Mouse (Mus musculus): ENCODE data around the gene Wars.

The Wars gene

GRCm38 (mm10) chr12:108858486-108858885 is 35.5 kb downstream of the Wars start:
- H3K27me3 ChIP-seq (ENCODE audit: insufficient read depth, low read length): no peaks in the 10 kb centered on the region
- H3K4me3 ChIP-seq (replicated peaks; ENCODE audit: low read length): no peak overlapping the region
- peaks cover 9% of the 10 kb centered on the region for H3K4me1 ChIP-seq (replicated peaks; ENCODE audit: low read depth, low read length)
- peaks cover 48% of the 10 kb centered on the region for H3K36me3 ChIP-seq (ENCODE audit: insufficient read depth, low read length)
- no peaks in the 10 kb centered on the region for H3K9me3 ChIP-seq (ENCODE audit: low read length)
- no peak for TF ChIP-seq NANOG (IDR thresholded peaks at IDR 0.05; ENCODE audit: borderline replicate concordance, low read length)
- no peak for TF ChIP-seq CTCF (conservative IDR thresholded peaks at IDR 0.05; ENCODE audit: low read length)
- no peak for TF ChIP-seq POU5F1 (IDR thresholded peaks at IDR 0.05; ENCODE audit: borderline replicate concordance, low read length)

GRCm38 (mm10) chr12:108857589-108858184 is 36.3 kb downstream of the Wars start:
- no peaks in the 10 kb centered on the region for H3K9me3 ChIP-seq (ENCODE audit: low read length)
- peaks cover 9% of the 10 kb centered on the region for H3K4me1 ChIP-seq (replicated peaks; ENCODE audit: low read depth, low read length)
- peaks cover 40% of the 10 kb centered on the region for H3K36me3 ChIP-seq (ENCODE audit: insufficient read depth, low read length)
- H3K27me3 ChIP-seq (ENCODE audit: insufficient read depth, low read length): no peaks in the 10 kb centered on the region
- no peak overlapping the region for H3K4me3 ChIP-seq (replicated peaks; ENCODE audit: low read length)
- TF ChIP-seq CTCF (conservative IDR thresholded peaks at IDR 0.05; ENCODE audit: low read length): no peak
- TF ChIP-seq NANOG (IDR thresholded peaks at IDR 0.05; ENCODE audit: borderline replicate concordance, low read length): no peak
- TF ChIP-seq POU5F1 (IDR thresholded peaks at IDR 0.05; ENCODE audit: borderline replicate concordance, low read length): no peak

GRCm38 (mm10) chr12:108857109-108857508 is 36.9 kb downstream of the Wars start:
- H3K4me1 ChIP-seq (replicated peaks; ENCODE audit: low read depth, low read length): peaks cover 9% of the 10 kb centered on the region
- TF ChIP-seq CTCF (conservative IDR thresholded peaks at IDR 0.05; ENCODE audit: low read length): no peak
- TF ChIP-seq NANOG (IDR thresholded peaks at IDR 0.05; ENCODE audit: borderline replicate concordance, low read length): no peak
- no peak for TF ChIP-seq POU5F1 (IDR thresholded peaks at IDR 0.05; ENCODE audit: borderline replicate concordance, low read length)
- no peaks in the 10 kb centered on the region for H3K9me3 ChIP-seq (ENCODE audit: low read length)
- H3K36me3 ChIP-seq (ENCODE audit: insufficient read depth, low read length): peaks cover 34% of the 10 kb centered on the region
- H3K4me3 ChIP-seq (replicated peaks; ENCODE audit: low read length): no peak overlapping the region
- H3K27me3 ChIP-seq (ENCODE audit: insufficient read depth, low read length): no peaks in the 10 kb centered on the region

GRCm38 (mm10) chr12:108856186-108856585 is 37.8 kb downstream of the Wars start:
- Histone ChIP-seq H3K4me1 (replicated peaks; ENCODE audit: low read depth, low read length) (peaks cover 9% of the 10 kb centered on the region), H3K9me3 (ENCODE audit: low read length) (no peaks in the 10 kb centered on the region), H3K27me3 (ENCODE audit: insufficient read depth, low read length) (no peaks in the 10 kb centered on the region), H3K4me3 (replicated peaks; ENCODE audit: low read length) (no peak overlapping the region), H3K36me3 (ENCODE audit: insufficient read depth, low read length) (peaks cover 25% of the 10 kb centered on the region)
- no peak for TF ChIP-seq CTCF (conservative IDR thresholded peaks at IDR 0.05; ENCODE audit: low read length)
- no peak for TF ChIP-seq NANOG (IDR thresholded peaks at IDR 0.05; ENCODE audit: borderline replicate concordance, low read length)
- TF ChIP-seq POU5F1 (IDR thresholded peaks at IDR 0.05; ENCODE audit: borderline replicate concordance, low read length): no peak

- TF ChIP-seq POU5F1 (IDR thresholded peaks at IDR 0.05; ENCODE audit: borderline replicate concordance, low read length) (no peak), CTCF (conservative IDR thresholded peaks at IDR 0.05; ENCODE audit: low read length) (no peak), NANOG (IDR thresholded peaks at IDR 0.05; ENCODE audit: borderline replicate concordance, low read length) (no peak)
Observed at GRCm38 (mm10) chr12:108855081-108855480, 38.9 kb downstream of the Wars start.

GRCm38 (mm10) chr12:108852822-108853221 is 41.2 kb downstream of the Wars start:
- TF ChIP-seq POU5F1 (IDR thresholded peaks at IDR 0.05; ENCODE audit: borderline replicate concordance, low read length) (no peak), NANOG (IDR thresholded peaks at IDR 0.05; ENCODE audit: borderline replicate concordance, low read length) (no peak), CTCF (conservative IDR thresholded peaks at IDR 0.05; ENCODE audit: low read length) (no peak)
- H3K4me1 ChIP-seq (replicated peaks; ENCODE audit: low read depth, low read length): no peaks in the 10 kb centered on the region; the same call in 1 of the 2 replicates
- no peaks in the 10 kb centered on the region for H3K27me3 ChIP-seq (ENCODE audit: insufficient read depth, low read length)
- no peaks in the 10 kb centered on the region for H3K36me3 ChIP-seq (ENCODE audit: insufficient read depth, low read length)
- no peaks in the 10 kb centered on the region for H3K9me3 ChIP-seq (ENCODE audit: low read length)
- H3K4me3 ChIP-seq (replicated peaks; ENCODE audit: low read length): no peak overlapping the region

More at GRCm38 (mm10) chr12:108855081-108855480, 38.9 kb downstream of the Wars start:
- peaks cover 7% of the 10 kb centered on the region for H3K4me1 ChIP-seq (replicated peaks; ENCODE audit: low read depth, low read length)
- H3K27me3 ChIP-seq (ENCODE audit: insufficient read depth, low read length): no peaks in the 10 kb centered on the region
- H3K9me3 ChIP-seq (ENCODE audit: low read length): no peaks in the 10 kb centered on the region
- H3K36me3 ChIP-seq (ENCODE audit: insufficient read depth, low read length): peaks cover 14% of the 10 kb centered on the region
- H3K4me3 ChIP-seq (replicated peaks; ENCODE audit: low read length): no peak overlapping the region

- Histone ChIP-seq H3K27me3 (ENCODE audit: insufficient read depth, low read length) (no peaks in the 10 kb centered on the region), H3K36me3 (ENCODE audit: insufficient read depth, low read length) (no peaks in the 10 kb centered on the region), H3K4me1 (replicated peaks; ENCODE audit: low read depth, low read length) (no peaks in the 10 kb centered on the region; the same call in 1 of the 2 replicates), H3K4me3 (replicated peaks; ENCODE audit: low read length) (no peak overlapping the region), H3K9me3 (ENCODE audit: low read length) (no peaks in the 10 kb centered on the region)
- TF ChIP-seq CTCF (conservative IDR thresholded peaks at IDR 0.05; ENCODE audit: low read length): no peak
- no peak for TF ChIP-seq POU5F1 (IDR thresholded peaks at IDR 0.05; ENCODE audit: borderline replicate concordance, low read length)
- TF ChIP-seq NANOG (IDR thresholded peaks at IDR 0.05; ENCODE audit: borderline replicate concordance, low read length): no peak
Observed at GRCm38 (mm10) chr12:108850886-108851285, 43.1 kb downstream of the Wars start.

GRCm38 (mm10) chr12:108850129-108850528 is 43.8 kb downstream of the Wars start:
- 0 out of 2 replicates have a peak, but pooled peaks cover 1% of the 10 kb centered on the region for H3K36me3 ChIP-seq (ENCODE audit: insufficient read depth, low read length)
- H3K4me1 ChIP-seq (replicated peaks; ENCODE audit: low read depth, low read length): no peaks in the 10 kb centered on the region; the same call in 1 of the 2 replicates
- no peak for TF ChIP-seq CTCF (conservative IDR thresholded peaks at IDR 0.05; ENCODE audit: low read length)
- no peak for TF ChIP-seq POU5F1 (IDR thresholded peaks at IDR 0.05; ENCODE audit: borderline replicate concordance, low read length)
- TF ChIP-seq NANOG (IDR thresholded peaks at IDR 0.05; ENCODE audit: borderline replicate concordance, low read length): no peak
- no peaks in the 10 kb centered on the region for H3K27me3 ChIP-seq (ENCODE audit: insufficient read depth, low read length)
- no peak overlapping the region for H3K4me3 ChIP-seq (replicated peaks; ENCODE audit: low read length)
- H3K9me3 ChIP-seq (ENCODE audit: low read length): no peaks in the 10 kb centered on the region

All from E14TG2a.4 (cell line).